Mouse (Mus musculus): ENCODE results near the gene Olfr384. TPM values are rescaled to one million over a fixed set of nuclear protein-coding genes. Genes with fewer than 3 reads are reported as not detected.

Olfr384 gene
- polyA plus RNA-seq (2012; rRNA removed) = not detected in 2 replicates

GRCm38 (mm10) chr11:73598294-73598693 lies at the start of gene Olfr384:
Gene Olfr384 (plus strand): TSS chr11:73598594.

GRCm38 (mm10) chr11:73592908-73593307 lies 5.5 kb upstream of the Olfr384 start, which contains the start of gene Olfr385:
Gene Olfr385 (minus strand): TSS chr11:73593008.

Other genes starting within 250 kb of the Olfr384 start
- gene Olfr20, start 247.8 kb upstream of the Olfr384 start, polyA plus RNA-seq (2012; rRNA removed) = 0.15 TPM in 1 of 2 replicates, not detected in the other
- not detected in 2 replicates for gene Olfr376, start 227.3 kb upstream of the Olfr384 start, polyA plus RNA-seq (2012; rRNA removed)
- gene Olfr1, start 199.0 kb upstream of the Olfr384 start, polyA plus RNA-seq (2012; rRNA removed) = not detected in 2 replicates
- not detected in 2 replicates for gene Olfr378, start 170.1 kb upstream of the Olfr384 start, polyA plus RNA-seq (2012; rRNA removed)
- gene Olfr380, start 141.1 kb upstream of the Olfr384 start, polyA plus RNA-seq (2012; rRNA removed) = not detected in 2 replicates
- not detected in 2 replicates for gene Olfr381, start 107.0 kb upstream of the Olfr384 start, polyA plus RNA-seq (2012; rRNA removed)
- gene Olfr382, start 81.4 kb upstream of the Olfr384 start, polyA plus RNA-seq (2012; rRNA removed) = not detected in 2 replicates
- gene Olfr385, start 5.6 kb upstream of the Olfr384 start, polyA plus RNA-seq (2012; rRNA removed) = not detected in 2 replicates
- not detected in 2 replicates for gene Zfp735, start 90.2 kb downstream of the Olfr384 start, polyA plus RNA-seq (2012; rRNA removed)
- not detected in 2 replicates for gene Olfr389, start 182.1 kb downstream of the Olfr384 start, polyA plus RNA-seq (2012; rRNA removed)
- gene Olfr390, start 184.4 kb downstream of the Olfr384 start, polyA plus RNA-seq (2012; rRNA removed) = not detected in 2 replicates
- not detected in 2 replicates for gene Olfr391-ps, start 204.5 kb downstream of the Olfr384 start, polyA plus RNA-seq (2012; rRNA removed)
- not detected in 2 replicates for gene Olfr392, start 218.5 kb downstream of the Olfr384 start, polyA plus RNA-seq (2012; rRNA removed)

All from ovary, adult 2 months (tissue).